Mouse (Mus musculus): ENCODE measurements at regions not wholly inside any gene's neighbourhood (a gene's known extent, or its start where the extent isn't known, plus 50 kb on each side); places are given as distances from the start of the nearest gene placed in this dataset.

GRCm38 (mm10) chr9:85459062-85459805, 132.1 kb upstream of the Tent5a start:
- no peak for DNase-seq (ENCODE audit: low spot score in 2 of 2)
- intact Hi-C loops (cut with DNase I): no loop called here

- intact Hi-C loops (cut with DNase I): no loop called here
- DNase-seq (ENCODE audit: low spot score in 2 of 2): no peak
Measured at GRCm38 (mm10) chr9:85458356-85458755, 131.2 kb upstream of the Tent5a start.

GRCm38 (mm10) chr9:85457400-85457799, 130.3 kb upstream of the Tent5a start:
- no peak for DNase-seq (ENCODE audit: low spot score in 2 of 2)
- intact Hi-C loops (cut with DNase I): no loop called here

GRCm38 (mm10) chr9:85455382-85455781, 128.2 kb upstream of the Tent5a start:
- DNase-seq (ENCODE audit: low spot score in 2 of 2): no peak
- intact Hi-C loops (cut with DNase I): no loop called here

- intact Hi-C loops (cut with DNase I): no loop called here
Measured at GRCm38 (mm10) chr9:85452196-85452857, 125.2 kb upstream of the Tent5a start.

GRCm38 (mm10) chr9:85451349-85451748, 124.2 kb upstream of the Tent5a start:
- DNase-seq (ENCODE audit: low spot score in 2 of 2): no peak
- intact Hi-C loops (cut with DNase I): no loop called here

More at GRCm38 (mm10) chr9:85452196-85452857, 125.2 kb upstream of the Tent5a start:
- no peak for DNase-seq (ENCODE audit: low spot score in 2 of 2)

- intact Hi-C loops (cut with DNase I): no loop called here
- no peak for DNase-seq (ENCODE audit: low spot score in 2 of 2)
Measured at GRCm38 (mm10) chr9:85450877-85451276, 123.7 kb upstream of the Tent5a start.

GRCm38 (mm10) chr9:85449493-85449892, 122.3 kb upstream of the Tent5a start:
- DNase-seq (ENCODE audit: low spot score in 2 of 2): no peak
- intact Hi-C loops (cut with DNase I): no loop called here

- intact Hi-C loops (cut with DNase I): no loop called here
Measured at GRCm38 (mm10) chr9:85442761-85443505, 115.8 kb upstream of the Tent5a start.

GRCm38 (mm10) chr9:85439664-85440063, 112.5 kb upstream of the Tent5a start:
- DNase-seq (ENCODE audit: low spot score in 2 of 2): no peak
- intact Hi-C loops (cut with DNase I): no loop called here

More at GRCm38 (mm10) chr9:85442761-85443505, 115.8 kb upstream of the Tent5a start:
- no peak for DNase-seq (ENCODE audit: low spot score in 2 of 2)

GRCm38 (mm10) chr9:85432220-85432619, 105.1 kb upstream of the Tent5a start:
- DNase-seq (ENCODE audit: low spot score in 2 of 2): no peak
- intact Hi-C loops (cut with DNase I): no loop called here

GRCm38 (mm10) chr9:85426809-85427208, 99.7 kb upstream of the Tent5a start:
- intact Hi-C loops (cut with DNase I): no loop called here
- DNase-seq (ENCODE audit: low spot score in 2 of 2): no peak

GRCm38 (mm10) chr9:85423908-85424307, 96.8 kb upstream of the Tent5a start:
- no peak for DNase-seq (ENCODE audit: low spot score in 2 of 2)
- intact Hi-C loops (cut with DNase I): no loop called here

GRCm38 (mm10) chr9:85414391-85414790, 87.2 kb upstream of the Tent5a start:
- DNase-seq (ENCODE audit: low spot score in 2 of 2): no peak
- intact Hi-C loops (cut with DNase I): no loop called here

- intact Hi-C loops (cut with DNase I): no loop called here
- DNase-seq (ENCODE audit: low spot score in 2 of 2): no peak
Measured at GRCm38 (mm10) chr9:85413813-85414212, 86.7 kb upstream of the Tent5a start.

GRCm38 (mm10) chr9:85410643-85411296, 83.6 kb upstream of the Tent5a start:
- intact Hi-C loops (cut with DNase I): no loop called here
- DNase-seq (ENCODE audit: low spot score in 2 of 2): peak; percentile 72

GRCm38 (mm10) chr9:85409974-85410506, 82.9 kb upstream of the Tent5a start:
- no peak for DNase-seq (ENCODE audit: low spot score in 2 of 2)
- intact Hi-C loops (cut with DNase I): no loop called here

- DNase-seq (ENCODE audit: low spot score in 2 of 2): no peak
- intact Hi-C loops (cut with DNase I): no loop called here
Measured at GRCm38 (mm10) chr9:85408461-85408860, 81.3 kb upstream of the Tent5a start.

GRCm38 (mm10) chr9:85407592-85407991, 80.4 kb upstream of the Tent5a start:
- intact Hi-C loops (cut with DNase I): no loop called here
- DNase-seq (ENCODE audit: low spot score in 2 of 2): no peak

- intact Hi-C loops (cut with DNase I): no loop called here
- no peak for DNase-seq (ENCODE audit: low spot score in 2 of 2)
Measured at GRCm38 (mm10) chr9:85401736-85402135, 74.6 kb upstream of the Tent5a start.

Data from left cerebral cortex, postnatal 36 days (tissue).